Mouse (Mus musculus) gastrocnemius, adult 2 months (tissue): ENCODE results near the gene Snx9. TPM values are rescaled to one million over a fixed set of nuclear protein-coding genes. Genes with fewer than 3 reads are reported as not detected.

ENCODE experiments used
- DNase-seq: peaks from one replicate; pipeline ENCODE4 v3.0.0; 2022
- H3K27ac ChIP-seq: fragments of 200-600 bp; 2 replicates; pipeline ENCODE4 v1.8.1; 2022; ENCODE audit warnings: mild to moderate bottlenecking
- H3K4me3 ChIP-seq: fragments of 200-600 bp; 2 replicates; pipeline ENCODE4 v1.8.1; 2022; ENCODE audit warnings: mild to moderate bottlenecking, moderate library complexity
- CTCF ChIP-seq: fragments of 200-600 bp; IDR thresholded peaks from 2 replicates; pipeline ENCODE4 v1.8.1; 2022; ENCODE audit warnings: antibody characterized with exemption, mild to moderate bottlenecking, moderate library complexity
- intact Hi-C: fragments of 180-260 bp; cut with DNase I; formaldehyde crosslinking; loops from one replicate; pipeline ENCODE4 v1.15.1; 2025
- long read RNA-seq, 2 experiments: library from polyadenylated mRNA; stranded (forward); transcript quantifications; one replicate each; pipeline ENCODE4 v2.0.0; 2021
- total RNA-seq, 2 experiments: library from RNA; stranded (reverse); gene quantifications; 2 replicates each; pipeline ENCODE4 v1.2.3; 2021

Gene Snx9
- 10 to 100 TPM; 22.9 to 29.6 TPM for total RNA-seq
- long read RNA-seq, experiment 1, transcript Snx9-201 (18 exons, 3,331 nt): major isoform, 14 of 71 reads
- long read RNA-seq, experiment 1, partial matches to known transcripts: 4 of 71 reads
- long read RNA-seq, experiment 1, other reads (novel, unspliced or antisense): 53 of 71 reads
- long read RNA-seq, experiment 2, transcript Snx9-201 (18 exons, 3,331 nt): major isoform, 11 of 48 reads
- long read RNA-seq, experiment 2, partial matches to known transcripts: 4 of 48 reads
- long read RNA-seq, experiment 2, other reads (novel, unspliced or antisense): 33 of 48 reads

DNA sequence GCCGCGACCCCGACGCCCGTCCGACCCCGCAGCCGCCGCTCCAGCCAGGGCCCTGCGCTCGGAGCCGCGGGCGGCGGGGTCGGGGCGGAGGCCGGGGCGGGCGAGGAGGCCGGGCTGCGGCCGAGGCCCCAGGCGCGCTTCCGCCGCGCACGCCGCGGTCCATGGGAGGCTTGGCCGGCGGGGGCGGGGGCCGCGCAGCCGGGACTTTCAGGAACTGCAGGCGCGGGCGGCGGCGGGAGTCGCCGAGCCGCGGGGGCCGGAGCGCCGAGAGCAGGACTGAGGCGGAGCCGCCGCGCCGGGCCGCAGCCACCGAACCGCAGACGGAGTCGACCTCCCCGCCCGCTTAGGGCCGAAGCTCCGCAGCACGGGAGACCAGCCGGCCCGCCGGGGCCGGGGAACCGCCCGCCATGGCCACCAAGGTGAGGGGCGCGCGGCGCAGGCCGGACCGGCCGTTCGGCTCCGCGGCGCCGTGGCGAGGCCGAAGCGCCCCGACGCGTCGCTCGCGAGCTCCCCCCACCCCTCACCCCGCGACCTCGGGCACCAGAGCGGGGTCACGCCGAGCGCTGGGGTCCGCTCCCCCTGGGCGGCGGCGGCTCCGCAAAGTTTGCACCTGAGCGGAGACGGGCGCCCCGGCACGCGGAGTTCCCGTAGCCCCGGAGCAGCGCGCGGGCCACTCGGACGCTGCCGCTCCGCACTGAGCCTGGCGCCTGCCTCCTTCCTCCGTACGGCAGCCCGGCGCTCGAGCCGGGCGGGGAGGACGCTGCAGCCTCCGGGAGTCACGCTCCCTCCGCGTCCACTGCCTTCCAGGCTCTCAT lies at the start of gene Snx9:
Snx9 (plus strand) TSS at position 202 of the 815 bp plus-strand sequence.
- Histone ChIP-seq H3K4me3 (peak within 1 kb of the TSS; percentile 94), H3K27ac (peak within 1 kb of the TSS; percentile 98)
- DNase-seq: peak; percentile 91
- TF ChIP-seq CTCF: no peak
- intact Hi-C loops: loop anchor here (2.0 to 5.0 kb wide), 2 partner anchors 45 to 51 kb away; no protein-coding TSS in a partner anchor

DNA sequence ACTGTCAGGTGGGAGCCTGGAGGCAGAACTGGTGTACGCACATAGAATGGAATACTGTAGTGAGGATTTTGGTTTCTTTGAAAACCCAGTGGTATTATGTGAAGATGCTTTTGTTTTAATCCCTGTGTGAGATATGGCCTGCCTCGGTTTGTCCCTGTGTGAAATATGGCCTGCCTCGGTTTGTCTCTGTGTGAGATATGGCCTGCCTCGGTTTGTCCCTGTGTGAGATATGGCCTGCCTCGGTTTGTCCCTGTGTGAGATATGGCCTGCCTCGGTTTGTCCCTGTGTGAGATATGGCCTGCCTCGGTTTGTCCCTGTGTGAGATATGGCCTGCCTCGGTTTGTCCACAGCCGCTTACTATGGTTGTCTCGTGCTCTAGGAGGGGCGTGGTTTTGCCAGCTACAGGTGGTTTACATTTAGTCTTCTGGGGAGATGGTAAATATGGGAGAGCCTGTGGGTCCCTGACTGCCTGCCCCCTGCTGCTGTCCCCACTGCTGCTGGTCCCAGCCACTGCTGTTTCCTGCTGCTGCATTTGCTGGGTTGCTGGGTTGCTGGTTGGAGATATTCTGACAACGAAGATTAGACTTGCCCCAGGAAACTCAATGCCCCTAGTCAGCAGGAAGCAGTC lies 48.9 kb upstream of the Snx9 start:
- Histone ChIP-seq H3K27ac (no peak overlapping the region), H3K4me3 (no peak overlapping the region)
- no peak for DNase-seq
- no peak for TF ChIP-seq CTCF
- intact Hi-C loops: no loop called here

DNA sequence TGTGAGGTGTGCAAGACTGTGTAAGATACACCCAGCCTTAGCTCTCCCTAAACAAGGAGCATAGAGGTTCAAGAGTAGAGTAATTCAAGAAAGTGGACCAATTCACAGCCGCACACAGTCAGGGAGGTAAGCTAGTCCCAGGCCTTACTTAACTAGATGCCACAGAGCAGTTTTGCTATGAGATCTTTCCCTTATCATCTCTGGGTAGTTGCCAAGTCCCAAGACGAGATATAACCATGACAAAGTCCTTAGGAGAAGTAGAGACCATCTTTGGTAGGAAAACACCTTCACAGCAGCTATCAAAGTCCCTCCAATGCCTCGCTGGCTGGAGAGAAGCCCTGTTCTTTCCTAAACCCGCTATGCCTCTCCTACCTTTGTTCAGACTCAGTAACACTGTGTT lies 47.5 kb upstream of the Snx9 start:
- intact Hi-C loops: no loop called here
- no peak overlapping the region for H3K27ac ChIP-seq
- H3K4me3 ChIP-seq: no peak overlapping the region
- TF ChIP-seq CTCF: no peak
- DNase-seq: no peak

DNA sequence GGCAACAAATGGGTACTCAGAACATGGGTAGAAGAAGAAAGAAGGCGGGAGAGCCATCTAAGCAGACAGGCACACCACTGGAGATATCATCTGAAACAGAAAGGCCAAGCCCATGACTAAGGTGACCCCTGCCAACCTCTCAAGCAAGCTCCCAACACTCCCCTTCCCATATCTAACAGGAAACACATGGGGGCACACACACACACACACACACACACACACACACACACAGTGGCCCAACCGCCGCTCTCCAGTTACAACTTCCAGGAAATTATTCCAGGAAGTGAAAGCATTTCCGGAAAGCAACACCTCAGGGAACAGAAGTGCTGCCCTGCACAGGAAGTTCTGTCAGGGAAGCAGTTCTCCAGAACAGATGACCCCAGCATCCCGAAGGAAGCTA lies 46.9 kb upstream of the Snx9 start:
- DNase-seq: no peak
- H3K4me3 ChIP-seq: no peak overlapping the region
- TF ChIP-seq CTCF: no peak
- intact Hi-C loops: no loop called here
- no peak overlapping the region for H3K27ac ChIP-seq

DNA sequence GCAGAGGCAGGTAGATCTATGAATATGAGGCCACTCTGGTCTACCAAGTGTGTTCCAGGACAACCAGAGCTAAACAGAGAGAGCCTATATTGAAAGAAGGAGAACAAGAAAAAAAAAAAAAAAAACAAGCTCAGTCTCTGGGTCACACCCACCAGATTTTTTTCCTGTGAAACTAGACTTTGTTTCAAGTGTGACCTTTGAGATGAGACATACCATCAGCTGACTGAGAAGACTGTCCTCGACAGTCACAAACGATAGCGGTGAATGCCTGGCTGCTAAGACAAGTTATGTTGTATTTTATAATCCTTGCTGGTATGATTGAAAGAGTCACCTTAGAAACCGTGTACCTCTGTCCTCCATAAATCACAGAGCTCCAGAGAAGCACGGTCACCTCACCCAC lies 45.8 kb upstream of the Snx9 start:
- DNase-seq: no peak
- intact Hi-C loops: no loop called here
- no peak overlapping the region for H3K27ac ChIP-seq
- no peak overlapping the region for H3K4me3 ChIP-seq
- TF ChIP-seq CTCF: no peak

DNA sequence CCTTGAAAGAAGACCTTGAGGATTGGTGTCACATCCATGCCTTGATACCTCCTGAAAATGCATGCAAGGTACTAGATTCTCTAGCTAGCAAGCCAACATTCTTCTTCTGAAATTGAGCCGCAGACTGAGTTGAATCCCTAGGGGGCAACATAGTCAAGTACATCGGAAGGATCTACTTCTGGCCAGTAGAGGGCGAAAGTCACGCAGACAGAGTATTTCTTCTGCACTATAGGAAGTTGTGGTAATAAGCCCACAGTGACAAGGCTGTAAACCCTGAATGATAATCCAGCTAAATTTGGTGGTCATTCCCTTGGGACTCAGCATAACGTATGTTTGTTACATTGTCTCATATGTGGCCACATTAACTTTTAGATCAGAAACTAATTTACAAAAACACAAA lies 45.3 kb upstream of the Snx9 start:
- intact Hi-C loops: loop anchor here (1.0 to 2.0 kb wide), 2 partner anchors 45 to 94 kb away; partner anchors contain the start of gene Snx9
- TF ChIP-seq CTCF: peak; percentile 96
- Histone ChIP-seq H3K4me3 (no peak overlapping the region), H3K27ac (no peak overlapping the region)
- DNase-seq: peak; percentile 71

DNA sequence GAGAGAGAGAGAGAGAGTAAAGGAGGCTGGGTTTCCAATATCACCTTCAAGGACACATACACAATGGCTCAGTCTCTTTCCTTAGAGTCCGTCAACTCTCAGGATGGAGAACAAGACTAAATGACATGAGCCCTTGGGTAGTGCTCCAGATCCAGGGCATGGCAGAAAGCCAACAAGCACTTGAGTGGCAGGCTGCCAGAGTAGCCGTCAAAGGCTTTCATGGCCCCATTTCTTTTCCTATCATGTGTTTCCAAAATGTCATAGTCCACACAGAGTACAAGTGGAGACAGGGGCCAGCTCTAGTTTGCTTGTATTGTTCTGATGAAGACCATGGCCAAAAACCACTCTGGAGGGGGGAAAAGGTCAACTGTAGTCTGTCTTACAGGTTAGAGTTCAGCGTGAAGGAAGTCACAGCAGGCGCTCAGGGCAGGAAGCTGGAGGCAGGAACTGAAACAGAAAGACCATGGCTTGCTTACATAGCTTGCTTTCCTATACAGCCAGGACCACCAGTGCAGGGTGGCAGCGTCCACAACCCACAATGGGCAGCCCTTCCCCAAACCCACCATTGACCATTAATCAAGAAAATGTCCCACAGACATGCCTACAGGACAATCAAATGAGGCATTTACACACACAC lies 43.9 kb upstream of the Snx9 start:
- intact Hi-C loops: loop anchor here (2.0 kb wide), 1 partner anchor 44 kb away; the partner anchor contains the start of gene Snx9
- no peak for DNase-seq
- TF ChIP-seq CTCF: no peak
- H3K4me3 ChIP-seq: no peak overlapping the region
- H3K27ac ChIP-seq: no peak overlapping the region

DNA sequence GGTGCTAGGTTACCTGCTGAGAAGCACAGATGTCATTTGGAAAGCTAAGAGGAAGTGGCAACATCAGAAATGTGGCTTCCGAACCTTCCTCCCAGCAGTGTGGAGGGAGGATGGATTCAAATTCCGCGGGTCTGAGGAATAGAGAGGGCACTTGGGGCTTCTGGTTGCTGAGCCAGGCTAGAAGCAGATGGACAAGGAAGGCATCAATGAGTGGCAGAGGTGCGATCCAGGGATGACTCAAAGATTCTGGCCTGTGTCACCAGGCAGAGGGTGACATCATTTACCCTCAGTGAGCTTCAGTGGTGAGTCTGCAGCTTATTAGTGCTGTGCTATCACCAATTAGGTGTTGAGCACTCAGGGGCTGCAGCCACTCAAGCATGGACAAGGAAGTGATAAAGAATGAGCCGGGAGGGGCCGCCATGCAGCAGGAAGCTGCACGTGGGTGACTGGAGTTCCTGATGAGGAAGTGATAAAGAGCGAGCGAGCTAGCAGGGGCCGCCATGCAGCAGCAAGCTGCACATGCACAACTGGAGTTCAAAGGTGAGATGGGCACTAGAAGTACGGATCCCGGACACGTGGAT lies 42.8 kb upstream of the Snx9 start:
- intact Hi-C loops: no loop called here
- Histone ChIP-seq H3K4me3 (no peak overlapping the region), H3K27ac (no peak overlapping the region)
- no peak for TF ChIP-seq CTCF
- no peak for DNase-seq

DNA sequence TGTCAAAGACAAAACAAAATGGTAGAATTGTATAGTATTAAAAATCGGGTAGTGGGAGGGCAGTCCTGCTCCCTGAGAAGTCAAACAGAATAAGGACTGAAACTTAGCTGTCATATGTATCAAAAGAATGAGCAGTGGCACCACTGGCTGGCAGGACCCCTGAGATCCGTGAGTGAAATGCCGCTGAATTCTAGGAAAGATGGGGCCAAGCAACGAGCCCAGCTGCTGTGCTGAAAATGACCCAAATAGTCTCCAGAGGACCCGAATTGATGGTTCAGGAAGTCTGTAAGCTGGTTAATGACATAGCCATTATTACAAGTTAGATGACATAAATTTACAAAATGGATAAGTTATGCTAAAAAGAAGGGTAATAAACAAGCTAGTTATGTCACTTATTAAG lies 42.2 kb upstream of the Snx9 start:
- no peak for TF ChIP-seq CTCF
- Histone ChIP-seq H3K4me3 (no peak overlapping the region), H3K27ac (no peak overlapping the region)
- DNase-seq: no peak
- intact Hi-C loops: no loop called here

DNA sequence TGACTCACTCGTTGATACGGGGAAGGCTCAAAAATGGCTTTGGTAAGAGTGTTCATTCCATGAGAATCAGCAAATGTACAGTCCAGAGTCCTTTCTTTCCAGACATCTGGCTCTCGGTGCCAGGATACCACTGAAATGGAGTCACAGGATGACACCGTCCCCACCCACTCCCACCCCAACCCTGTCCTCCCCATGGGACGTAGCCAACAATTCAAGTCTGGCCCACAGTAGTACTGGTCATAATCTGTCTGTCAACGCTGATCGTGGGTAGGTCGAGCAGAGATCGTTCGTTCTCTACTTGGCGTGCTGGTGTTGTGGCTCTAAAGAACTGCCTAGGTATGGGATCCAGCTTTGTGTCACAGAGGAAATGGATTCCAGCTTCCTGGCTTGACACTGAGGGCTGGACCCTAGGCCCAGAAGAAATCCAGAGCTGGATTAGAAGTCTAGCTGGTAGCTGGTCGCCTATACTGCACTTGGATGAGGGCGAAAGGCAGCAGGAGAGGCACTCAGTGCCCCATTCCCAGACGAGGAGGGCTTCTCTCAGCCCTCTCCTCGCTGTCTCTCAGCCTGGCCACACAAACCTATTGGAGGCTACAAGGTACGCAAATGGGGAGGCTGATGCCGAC lies 41.6 kb upstream of the Snx9 start:
- H3K4me3 ChIP-seq: no peak overlapping the region
- intact Hi-C loops: no loop called here
- peak overlapping the region; percentile 38; the same call in 1 of the 2 replicates for H3K27ac ChIP-seq
- DNase-seq: no peak
- TF ChIP-seq CTCF: no peak

DNA sequence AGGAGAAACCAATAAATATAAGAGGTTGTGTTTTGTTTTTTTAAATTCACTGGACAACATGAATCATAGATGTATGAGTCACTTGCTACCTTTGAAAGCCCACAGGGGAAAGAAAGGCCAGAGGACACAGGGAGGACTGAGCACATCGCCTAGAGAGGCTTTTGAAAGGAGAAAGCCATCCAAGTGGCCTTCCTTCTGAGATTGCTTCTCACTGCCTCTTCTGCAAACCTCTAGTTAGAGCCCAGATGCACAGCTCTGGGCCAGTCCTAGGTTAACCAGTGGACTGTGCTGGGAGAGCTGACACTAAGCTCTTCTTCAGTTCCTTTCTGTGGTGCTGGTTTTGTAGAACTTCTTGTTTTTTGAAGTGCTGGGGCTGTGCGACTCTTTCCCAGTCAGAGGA lies 40.9 kb upstream of the Snx9 start:
- H3K27ac ChIP-seq: peak overlapping the region; percentile 38; the same call in 1 of the 2 replicates
- DNase-seq: no peak
- TF ChIP-seq CTCF: no peak
- no peak overlapping the region for H3K4me3 ChIP-seq
- intact Hi-C loops: no loop called here
